Mouse (Mus musculus) heart, adult 2 months (tissue): ENCODE data around the gene Camk2b.

Experiments
- CTCF ChIP-seq: fragments of 200-600 bp; IDR thresholded peaks from 2 replicates; pipeline ENCODE4 v1.8.1; 2022; ENCODE audit warnings: antibody characterized with exemption, mild to moderate bottlenecking, moderate library complexity
- EP300 ChIP-seq: fragments of 200-500 bp; IDR thresholded peaks from 2 replicates; pipeline ENCODE4 v1.6.1; 2011; ENCODE audit warnings: low read depth, low read length, control low read depth; ENCODE audit not compliant: insufficient read depth

DNA sequence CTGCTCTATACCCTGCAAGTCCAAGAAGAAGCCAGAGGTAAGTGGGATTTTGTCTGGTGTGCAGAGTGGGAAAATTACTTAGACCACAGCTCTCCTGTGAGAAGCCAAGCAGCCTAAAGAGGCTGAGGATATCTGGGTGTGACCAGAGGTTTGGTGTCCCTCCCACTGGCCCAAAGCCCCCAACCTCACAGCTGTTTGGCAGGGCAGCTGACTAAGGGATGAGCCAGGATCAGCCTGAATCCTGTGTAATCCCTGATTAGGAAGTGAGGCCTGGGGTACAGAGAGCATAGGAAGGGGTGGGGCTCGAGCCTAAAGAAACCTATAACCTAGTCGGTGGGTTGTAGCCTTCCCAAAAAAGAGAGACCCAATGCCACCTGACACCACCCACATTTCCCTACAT is 91.1 kb downstream of the Camk2b start:
- TF ChIP-seq EP300, result no peak
- TF ChIP-seq CTCF, result no peak
